Mouse (Mus musculus): Measurements from ENCODE around the gene Wwox. TPM values are rescaled to one million over a fixed set of nuclear protein-coding genes. Genes with fewer than 3 reads are reported as not detected.

The Wwox gene
- polyA plus RNA-seq, 1 experiment: 14.9 TPM

GRCm38 (mm10) chr8:114731260-114732140 is 292.0 kb downstream of the Wwox start:
- no peak for TF ChIP-seq POLR2A (IDR thresholded peaks at IDR 0.05; ENCODE audit: control insufficient read depth, low read depth, low read length)
- no peak for TF ChIP-seq CTCF (IDR thresholded peaks at IDR 0.05; ENCODE audit: control insufficient read depth, insufficient read depth, insufficient replicate concordance, low read depth, low read length)
- Histone ChIP-seq H3K27me3 (ENCODE audit: control insufficient read depth, insufficient read depth, low read length) (no peaks in the 10 kb centered on the region), H3K4me1 (ENCODE audit: control insufficient read depth, insufficient read depth, low read length) (no peaks in the 10 kb centered on the region), H3K4me3 (ENCODE audit: control insufficient read depth, low read depth, low read length) (no peak overlapping the region), H3K27ac (ENCODE audit: control insufficient read depth, insufficient read depth, low read depth, low read length) (no peak overlapping the region), H3K36me3 (ENCODE audit: control insufficient read depth, insufficient read depth, low read length) (no peaks in the 10 kb centered on the region)

DNA sequence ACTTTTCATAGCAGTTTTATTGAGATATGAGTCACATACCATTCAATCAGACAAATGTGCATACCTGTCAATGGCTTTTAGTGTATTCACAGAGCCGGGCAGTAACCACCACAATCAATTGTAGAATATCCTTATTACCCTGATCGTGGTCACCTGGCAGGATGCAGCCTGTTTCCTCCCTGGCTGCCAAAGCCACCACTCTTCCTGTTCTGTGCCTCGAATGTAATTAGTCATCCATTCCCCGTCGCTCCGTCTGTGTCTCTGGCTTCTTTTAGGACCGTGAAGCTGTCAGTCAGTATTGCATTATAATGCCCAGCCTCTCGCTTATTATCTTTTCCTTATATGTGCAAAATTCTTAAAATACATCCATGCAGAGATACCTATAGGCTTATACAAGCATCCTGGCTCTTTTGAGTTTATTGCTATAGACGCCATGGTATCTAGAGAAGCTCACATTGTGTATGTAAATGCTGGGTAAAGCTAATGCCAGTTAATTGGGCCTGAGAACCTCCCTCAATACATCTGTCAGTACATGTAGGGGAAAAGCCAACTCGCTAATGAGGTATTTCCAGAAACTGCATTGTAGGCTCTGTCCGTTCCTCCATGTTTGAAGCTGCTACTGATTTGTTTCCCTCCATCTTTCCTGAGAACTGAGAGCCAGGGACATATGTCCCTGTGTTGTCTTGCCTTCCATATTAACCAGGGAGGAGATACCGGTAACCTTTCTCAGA is 303.9 kb downstream of the Wwox start:
- Histone ChIP-seq H3K4me1 (ENCODE audit: control insufficient read depth, insufficient read depth, low read length) (no peaks in the 10 kb centered on the region), H3K27ac (ENCODE audit: control insufficient read depth, insufficient read depth, low read depth, low read length) (no peak overlapping the region), H3K27me3 (ENCODE audit: control insufficient read depth, insufficient read depth, low read length) (no peaks in the 10 kb centered on the region), H3K4me3 (ENCODE audit: control insufficient read depth, low read depth, low read length) (no peak overlapping the region), H3K36me3 (ENCODE audit: control insufficient read depth, insufficient read depth, low read length) (no peaks in the 10 kb centered on the region)
- TF ChIP-seq CTCF (IDR thresholded peaks at IDR 0.05; ENCODE audit: control insufficient read depth, insufficient read depth, insufficient replicate concordance, low read depth, low read length) (no peak), POLR2A (IDR thresholded peaks at IDR 0.05; ENCODE audit: control insufficient read depth, low read depth, low read length) (no peak)

- Histone ChIP-seq H3K4me1 (ENCODE audit: control insufficient read depth, insufficient read depth, low read length) (no peaks in the 10 kb centered on the region), H3K4me3 (ENCODE audit: control insufficient read depth, low read depth, low read length) (no peak overlapping the region), H3K27me3 (ENCODE audit: control insufficient read depth, insufficient read depth, low read length) (no peaks in the 10 kb centered on the region), H3K27ac (ENCODE audit: control insufficient read depth, insufficient read depth, low read depth, low read length) (no peak overlapping the region), H3K36me3 (ENCODE audit: control insufficient read depth, insufficient read depth, low read length) (no peaks in the 10 kb centered on the region)
- no peak for TF ChIP-seq POLR2A (IDR thresholded peaks at IDR 0.05; ENCODE audit: control insufficient read depth, low read depth, low read length)
- TF ChIP-seq CTCF (IDR thresholded peaks at IDR 0.05; ENCODE audit: control insufficient read depth, insufficient read depth, insufficient replicate concordance, low read depth, low read length): no peak
Observed at GRCm38 (mm10) chr8:114746373-114746772, 306.9 kb downstream of the Wwox start.

GRCm38 (mm10) chr8:114751376-114752135 is 312.1 kb downstream of the Wwox start:
- Histone ChIP-seq H3K27ac (ENCODE audit: control insufficient read depth, insufficient read depth, low read depth, low read length) (no peak overlapping the region), H3K27me3 (ENCODE audit: control insufficient read depth, insufficient read depth, low read length) (no peaks in the 10 kb centered on the region), H3K4me3 (ENCODE audit: control insufficient read depth, low read depth, low read length) (no peak overlapping the region), H3K36me3 (ENCODE audit: control insufficient read depth, insufficient read depth, low read length) (no peaks in the 10 kb centered on the region), H3K4me1 (ENCODE audit: control insufficient read depth, insufficient read depth, low read length) (no peaks in the 10 kb centered on the region)
- TF ChIP-seq POLR2A (IDR thresholded peaks at IDR 0.05; ENCODE audit: control insufficient read depth, low read depth, low read length) (no peak), CTCF (IDR thresholded peaks at IDR 0.05; ENCODE audit: control insufficient read depth, insufficient read depth, insufficient replicate concordance, low read depth, low read length) (no peak)

- no peak overlapping the region for H3K4me3 ChIP-seq (ENCODE audit: control insufficient read depth, low read depth, low read length)
- H3K27ac ChIP-seq (ENCODE audit: control insufficient read depth, insufficient read depth, low read depth, low read length): no peak overlapping the region
- no peaks in the 10 kb centered on the region for H3K36me3 ChIP-seq (ENCODE audit: control insufficient read depth, insufficient read depth, low read length)
- TF ChIP-seq POLR2A (IDR thresholded peaks at IDR 0.05; ENCODE audit: control insufficient read depth, low read depth, low read length) (no peak), CTCF (IDR thresholded peaks at IDR 0.05; ENCODE audit: control insufficient read depth, insufficient read depth, insufficient replicate concordance, low read depth, low read length) (no peak)
- no peaks in the 10 kb centered on the region for H3K4me1 ChIP-seq (ENCODE audit: control insufficient read depth, insufficient read depth, low read length)
- H3K27me3 ChIP-seq (ENCODE audit: control insufficient read depth, insufficient read depth, low read length): no peaks in the 10 kb centered on the region
Observed at GRCm38 (mm10) chr8:114759621-114760020, 320.2 kb downstream of the Wwox start.

- H3K4me1 ChIP-seq (ENCODE audit: control insufficient read depth, insufficient read depth, low read length): peaks cover 3% of the 10 kb centered on the region; the same call in 1 of the 2 replicates
- H3K36me3 ChIP-seq (ENCODE audit: control insufficient read depth, insufficient read depth, low read length): no peaks in the 10 kb centered on the region
- no peak overlapping the region for H3K4me3 ChIP-seq (ENCODE audit: control insufficient read depth, low read depth, low read length)
- H3K27me3 ChIP-seq (ENCODE audit: control insufficient read depth, insufficient read depth, low read length): no peaks in the 10 kb centered on the region
- no peak for TF ChIP-seq POLR2A (IDR thresholded peaks at IDR 0.05; ENCODE audit: control insufficient read depth, low read depth, low read length)
- TF ChIP-seq CTCF (IDR thresholded peaks at IDR 0.05; ENCODE audit: control insufficient read depth, insufficient read depth, insufficient replicate concordance, low read depth, low read length): no peak
- no peak overlapping the region for H3K27ac ChIP-seq (ENCODE audit: control insufficient read depth, insufficient read depth, low read depth, low read length)
Observed at GRCm38 (mm10) chr8:114768536-114768935, 329.1 kb downstream of the Wwox start.
